ENCODE assay signal across 9 mouse cellular contexts in genomic region chr17:93141125-93141524, GRCm38 (mm10). TPM values are rescaled to one million over a fixed set of nuclear protein-coding genes. Genes with fewer than 3 reads are reported as not detected.
DNase-seq lines count a peak whose midpoint lies in the region; ATAC-seq lines count a peak whose summit lies in the region.
"Had no signal": no experiment of that assay in that cellular context is flagged by ENCODE, and none has a peak within 500 bp of the region (broad histone marks: within the 10 kb centered on the region; RNA-seq: fewer than 3 reads in every experiment).

No protein-coding gene starts in this region.

- WGBS in kidney, embryonic 15.5 days = 19% methylated on average over 3 of the region's 3 CpGs
- WGBS in forebrain, embryonic 16.5 days = 21% methylated on average over 3 of the region's 3 CpGs
- WGBS in neural tube, embryonic 15.5 days = 25% methylated on average over 3 of the region's 3 CpGs

- H3K27ac ChIP-seq in kidney, embryonic 15.5 days = no peak overlapping the region
- no peak overlapping the region for H3K27ac ChIP-seq in forebrain, embryonic 16.5 days (ENCODE audit: low read length)
- H3K27ac ChIP-seq in neural tube, embryonic 15.5 days (replicated peaks) = no peak overlapping the region

- DNase-seq in kidney, adult 9 months = peak; percentile 28
- peak; percentile 74 for DNase-seq in brain, adult 2 months (ENCODE audit: low read depth, low spot score)
- DNase-seq in layer of hippocampus, postnatal 25 days (ENCODE audit: extremely low spot score in 1 of 2, low spot score in 1 of 2) = peak; percentile 40 to 73
- DNase-seq in thymus, postnatal 25 days = no peak

- no peak overlapping the region for H3K4me3 ChIP-seq in kidney, embryonic 15.5 days (replicated peaks)
- no peak overlapping the region for H3K4me3 ChIP-seq in forebrain, embryonic 16.5 days (replicated peaks; ENCODE audit: low read length)
- H3K4me3 ChIP-seq in neural tube, embryonic 15.5 days (replicated peaks) = no peak overlapping the region

- no peaks in the 10 kb centered on the region for H3K9me3 ChIP-seq in kidney, embryonic 15.5 days (replicated peaks)
- H3K9me3 ChIP-seq in forebrain, embryonic 16.5 days (ENCODE audit: control insufficient read depth, low read length) = no peaks in the 10 kb centered on the region
- H3K9me3 ChIP-seq in neural tube, embryonic 15.5 days (replicated peaks) = no peaks in the 10 kb centered on the region

- H3K4me1 ChIP-seq in kidney, embryonic 15.5 days = no peaks in the 10 kb centered on the region
- no peaks in the 10 kb centered on the region for H3K4me1 ChIP-seq in forebrain, embryonic 16.5 days (replicated peaks; ENCODE audit: control insufficient read depth, insufficient read depth, low read length)
- H3K4me1 ChIP-seq in neural tube, embryonic 15.5 days = no peaks in the 10 kb centered on the region

- H3K36me3 ChIP-seq in kidney, embryonic 15.5 days = no peaks in the 10 kb centered on the region
- no peaks in the 10 kb centered on the region for H3K36me3 ChIP-seq in forebrain, embryonic 16.5 days (ENCODE audit: control insufficient read depth, insufficient read depth)
- no peaks in the 10 kb centered on the region for H3K36me3 ChIP-seq in neural tube, embryonic 15.5 days

- no peak for ATAC-seq in kidney, embryonic 15.5 days (replicated peaks; ENCODE audit: low FRiP score)
- peak; percentile 82 for ATAC-seq in forebrain, embryonic 16.5 days
- peak; percentile 70; the same call in 1 of the 2 replicates for ATAC-seq in neural tube, embryonic 15.5 days (ENCODE audit: low FRiP score)
- no peak; the same call in 1 of the 2 replicates for ATAC-seq in granulocyte monocyte progenitor cell, adult 5-6 weeks (replicated peaks; ENCODE audit: poor library complexity, severe bottlenecking)

- no peaks in the 10 kb centered on the region for H3K27me3 ChIP-seq in kidney, embryonic 15.5 days
- H3K27me3 ChIP-seq in forebrain, embryonic 16.5 days (replicated peaks; ENCODE audit: control insufficient read depth, insufficient read depth, low read length) = no peaks in the 10 kb centered on the region
- H3K27me3 ChIP-seq in neural tube, embryonic 15.5 days (replicated peaks) = no peaks in the 10 kb centered on the region

- no peak overlapping the region for H3K9ac ChIP-seq in kidney, embryonic 15.5 days
- H3K9ac ChIP-seq in forebrain, embryonic 16.5 days (replicated peaks; ENCODE audit: low read depth, low read length) = no peak overlapping the region
- no peak overlapping the region for H3K9ac ChIP-seq in neural tube, embryonic 15.5 days (replicated peaks)

- no peak overlapping the region for H3K4me2 ChIP-seq in kidney, embryonic 15.5 days
- H3K4me2 ChIP-seq in forebrain, embryonic 16.5 days (ENCODE audit: low read length) = no peak overlapping the region
- no peak overlapping the region for H3K4me2 ChIP-seq in neural tube, embryonic 15.5 days

RNA-seq across cellular contexts. Expression of gene Adcyap1, which starts 57.7 kb away (rescaled TPM):
- polyA plus RNA-seq in kidney, embryonic 15.5 days (2015; fragmentation: Nextera tagmentation; extraction: Ambion mirVana) = 0.08 TPM in 1 of 2 replicates, not detected in the other
- 10.2 and 12.3 TPM in 2 replicates for polyA plus RNA-seq in forebrain, embryonic 16.5 days (2015; fragmentation: Nextera tagmentation; extraction: Ambion mirVana)
- total RNA-seq in layer of hippocampus, postnatal 25 days (2021) = 10 to 100 TPM in 1 of 2 experiments, 1 to 10 TPM in 1; 8.0 to 12.2 TPM
- polyA plus RNA-seq in neural tube, embryonic 15.5 days (2015; fragmentation: Nextera tagmentation; extraction: Ambion mirVana) = 30.0 TPM in 2 replicates
- total RNA-seq in granulocyte monocyte progenitor cell, adult 5-6 weeks (2014; fragmentation: Nextera tagmentation) = not detected in 2 replicates
- total RNA-seq in granulocyte monocyte progenitor cell, adult 5-6 weeks (2017) = not detected in 2 replicates
- polyA plus RNA-seq: spleen, adult 2 months had no signal

Comparison
In these comparisons a context has a peak if more than half of its experiments do, and no peak if none do; other contexts are left out.
1. ATAC-seq: peak in forebrain, embryonic 16.5 days (single experiment) and neural tube, embryonic 15.5 days (single experiment); none in kidney, embryonic 15.5 days (single experiment) and granulocyte monocyte progenitor cell, adult 5-6 weeks (single experiment).
2. RNA of gene Adcyap1, which starts 57.7 kb away (polyA plus RNA-seq): 30.0 TPM in neural tube, embryonic 15.5 days and 10.2 to 12.3 TPM in forebrain, embryonic 16.5 days; 0.08 TPM in kidney, embryonic 15.5 days; every median in the first group is over 10 times any median in the second.